Mouse (Mus musculus): ENCODE results near the gene Olfr69.
"Not testable (repeated sequence)": the region's sequence is repeated elsewhere in the genome, so short reads cannot be mapped to it uniquely, and the experiment has no call there.

Gene Olfr69

GRCm38 (mm10) chr7:103771494-103771893 lies at the start of gene Olfr69:
Gene Olfr69, minus strand, starts transcription at chr7:103771594.
- DNase-seq (ENCODE audit: low read depth), result no peak

- DNase-seq (ENCODE audit: low read depth), result not testable (repeated sequence)
These were observed 43.7 kb upstream of the Olfr69 start for GRCm38 (mm10) chr7:103815085-103815484.

- DNase-seq (ENCODE audit: low read depth), result no peak
These were observed 42.4 kb upstream of the Olfr69 start, which contains the start of gene Hbb-bt for GRCm38 (mm10) chr7:103813766-103814165. Gene Hbb-bt, minus strand, starts transcription at chr7:103813996.

- DNase-seq (ENCODE audit: low read depth), result not testable (repeated sequence)
These were observed 41.8 kb upstream of the Olfr69 start for GRCm38 (mm10) chr7:103813152-103813551.

DNA sequence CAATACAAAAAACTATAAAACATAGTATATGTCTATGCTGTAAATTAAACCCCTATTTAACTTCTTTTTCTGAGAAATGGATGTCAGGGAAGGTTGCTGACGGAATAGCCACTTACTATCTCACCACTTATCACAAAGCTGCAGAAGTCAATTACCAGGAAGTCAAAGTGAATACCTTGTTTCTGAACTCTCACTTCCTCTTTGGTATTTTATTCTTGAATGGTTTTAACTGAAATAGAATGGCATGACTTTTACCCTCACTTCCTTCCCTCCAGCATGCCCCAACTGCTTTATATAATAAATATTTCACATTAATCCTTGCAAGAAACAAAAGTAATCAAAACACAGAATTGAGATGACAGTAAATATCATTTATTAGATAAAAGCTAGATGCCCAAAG lies 40.8 kb upstream of the Olfr69 start:
- no peak for DNase-seq (ENCODE audit: low read depth)

- DNase-seq (ENCODE audit: low read depth), result no peak
These were observed 39.9 kb upstream of the Olfr69 start for GRCm38 (mm10) chr7:103811223-103811845.

GRCm38 (mm10) chr7:103810746-103811145 lies 39.4 kb upstream of the Olfr69 start:
- DNase-seq (ENCODE audit: low read depth), result no peak

GRCm38 (mm10) chr7:103810296-103810695 lies 38.9 kb upstream of the Olfr69 start:
- DNase-seq (ENCODE audit: low read depth), result no peak

DNA sequence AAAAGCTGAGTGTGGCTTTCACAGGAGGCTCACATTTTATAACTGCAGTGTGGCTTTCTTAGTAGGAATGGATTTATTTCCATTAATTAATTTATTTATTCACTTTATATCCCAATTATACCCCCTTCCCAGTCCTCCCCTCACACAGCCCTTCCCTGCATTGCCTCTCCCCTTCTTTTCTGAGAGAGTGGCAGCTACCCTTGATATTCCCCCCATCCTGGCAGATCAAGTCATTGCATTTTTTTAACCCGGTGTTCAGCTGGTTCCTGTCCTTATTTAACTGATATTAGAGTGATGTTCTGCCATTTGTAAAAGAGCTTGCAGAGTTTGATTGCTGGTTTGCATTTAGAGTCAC lies 38.4 kb upstream of the Olfr69 start:
- DNase-seq (ENCODE audit: low read depth), result no peak

GRCm38 (mm10) chr7:103808971-103809800 lies 37.8 kb upstream of the Olfr69 start:
- DNase-seq (ENCODE audit: low read depth), result no peak

- DNase-seq (ENCODE audit: low read depth), result not testable (repeated sequence)
These were observed 36.7 kb upstream of the Olfr69 start for GRCm38 (mm10) chr7:103808120-103808519.

DNA sequence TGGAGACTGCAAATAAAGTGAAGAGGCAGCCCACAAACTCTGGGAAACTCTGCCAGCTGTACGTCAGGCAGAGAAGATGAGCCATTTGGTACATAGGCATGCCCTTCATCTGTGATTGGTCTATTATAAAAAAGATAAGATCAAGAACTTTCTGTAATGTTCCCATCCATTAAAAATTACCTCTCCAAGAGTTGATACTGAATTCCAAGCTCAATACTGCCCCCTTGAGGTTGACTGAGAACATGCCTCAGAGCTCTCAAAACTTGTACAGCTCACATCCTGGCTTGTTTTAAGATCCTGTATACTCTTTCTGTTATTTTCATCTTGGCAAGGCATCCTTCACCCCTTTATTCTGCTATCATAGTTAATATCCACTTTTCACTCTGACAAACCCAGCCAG lies 35.5 kb upstream of the Olfr69 start:
- peak; percentile 57 for DNase-seq (ENCODE audit: low read depth)

- peak; percentile 2 for DNase-seq (ENCODE audit: low read depth)
These were observed 21.4 kb upstream of the Olfr69 start for GRCm38 (mm10) chr7:103792669-103793388.

DNA sequence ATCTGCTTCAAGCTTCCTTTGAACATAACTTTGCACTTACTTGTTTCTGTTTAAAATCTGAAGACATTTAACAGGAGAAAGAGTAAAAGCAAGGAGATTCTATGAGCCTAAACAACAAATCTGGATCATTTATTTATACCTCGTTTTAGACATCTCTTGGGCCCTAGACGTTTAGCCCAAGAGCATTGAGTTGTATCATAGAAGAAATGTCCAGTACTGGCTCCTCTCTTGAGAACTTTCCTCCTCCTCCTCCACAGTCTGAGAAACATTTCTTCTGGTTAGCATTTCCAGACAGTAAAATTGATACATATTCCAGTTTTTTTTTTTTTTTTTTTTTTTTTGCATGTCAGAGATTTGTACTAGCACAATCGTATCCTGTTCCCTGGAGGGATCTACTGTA lies 20.3 kb upstream of the Olfr69 start, which contains the start of gene Olfr67:
Olfr67 (minus strand) TSS at position 101 of the 400 bp plus-strand sequence.
- no peak for DNase-seq (ENCODE audit: low read depth)

GRCm38 (mm10) chr7:103779598-103779997 lies 8.2 kb upstream of the Olfr69 start, which contains the start of gene Olfr68:
Gene Olfr68, minus strand, starts transcription at chr7:103779698.
- no peak for DNase-seq (ENCODE audit: low read depth)

DNA sequence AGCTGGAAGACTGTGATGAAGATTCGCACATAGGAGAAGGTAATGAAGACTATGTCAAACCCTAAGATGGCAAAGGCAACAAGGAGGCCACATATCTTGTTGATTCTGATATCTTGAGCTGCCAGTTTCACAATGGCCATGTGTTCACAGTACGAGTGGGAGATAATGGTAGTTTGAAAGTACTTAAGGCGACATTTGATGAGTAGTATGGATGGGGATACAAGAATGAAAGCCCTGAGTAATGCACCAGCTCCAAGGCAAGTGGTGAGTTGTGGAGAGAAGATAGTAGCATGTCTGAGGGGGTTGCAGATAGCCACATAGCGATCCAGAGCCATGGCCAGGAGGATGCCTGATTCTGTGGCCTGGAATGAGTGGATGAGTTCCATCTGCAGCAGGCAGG lies 6.3 kb upstream of the Olfr69 start:
- DNase-seq (ENCODE audit: low read depth), result not testable (repeated sequence)

GRCm38 (mm10) chr7:103767687-103768086 lies 3.7 kb downstream of the Olfr69 start:
- not testable (repeated sequence) for DNase-seq (ENCODE audit: low read depth)

DNA sequence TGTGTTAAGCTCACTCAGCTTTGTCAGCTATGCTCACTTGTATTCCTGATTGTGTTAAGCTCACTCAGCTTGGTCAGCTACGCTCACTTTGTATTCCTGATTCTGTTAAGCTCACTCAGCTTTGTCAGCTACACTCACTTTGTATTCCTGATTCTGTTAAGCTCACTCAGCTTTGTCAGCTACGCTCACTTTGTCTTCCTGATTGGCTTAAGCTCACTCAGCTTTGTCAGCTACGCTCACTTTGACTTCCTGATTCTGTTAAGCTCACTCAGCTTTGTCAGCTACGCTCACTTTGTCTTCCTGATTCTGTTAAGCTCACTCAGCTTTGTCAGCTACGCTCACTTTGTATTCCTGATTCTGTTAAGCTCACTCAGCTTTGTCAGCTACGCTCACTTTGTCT lies 9.2 kb downstream of the Olfr69 start:
- peak; percentile 35 for DNase-seq (ENCODE audit: low read depth)

- no peak for DNase-seq (ENCODE audit: low read depth)
These were observed 14.2 kb downstream of the Olfr69 start, which contains the start of gene Olfr630 for GRCm38 (mm10) chr7:103757233-103757632. Gene Olfr630, minus strand, starts transcription at chr7:103757333.

GRCm38 (mm10) chr7:103744843-103745242 lies 26.6 kb downstream of the Olfr69 start, which contains the start of gene Olfr629:
Gene Olfr629, minus strand, starts transcription at chr7:103744943.
- DNase-seq (ENCODE audit: low read depth), result no peak

GRCm38 (mm10) chr7:103730074-103730473 lies 41.3 kb downstream of the Olfr69 start, which contains the start of gene Olfr628:
Gene Olfr628, plus strand, starts transcription at chr7:103730374.
- DNase-seq (ENCODE audit: low read depth), result no peak

DNA sequence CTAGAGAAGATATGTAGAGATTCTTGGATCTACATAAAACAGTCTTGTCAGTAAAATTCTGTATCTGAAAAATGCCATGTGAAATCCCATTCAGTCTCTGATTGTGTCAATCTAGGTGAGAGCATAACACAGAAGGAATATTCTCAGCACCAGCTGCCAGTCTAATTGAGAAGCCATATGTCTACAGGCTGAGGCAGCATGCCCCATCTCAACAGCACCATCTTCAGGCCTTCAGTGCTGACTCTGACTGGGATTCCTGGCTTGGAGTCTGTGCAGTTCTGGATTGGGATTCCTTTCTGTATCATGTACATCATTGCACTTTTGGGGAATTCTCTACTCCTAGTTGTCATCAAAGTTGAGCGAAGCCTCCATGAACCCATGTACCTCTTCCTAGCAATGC lies 55.0 kb downstream of the Olfr69 start:
- DNase-seq (ENCODE audit: low read depth), result not testable (repeated sequence)

Measured in naive thymus-derived CD4-positive, alpha-beta T cell, adult 2 months (primary cell).